35 mouse cellular contexts compared by ENCODE assay signal in genomic region chr10:46999701-47000100, GRCm38 (mm10).
"Had no signal": no experiment of that assay in that cellular context is flagged by ENCODE, and none has a peak within 500 bp of the region (broad histone marks: within the 10 kb centered on the region; RNA-seq: fewer than 3 reads in every experiment).

No protein-coding gene starts in this region.

- H3K9me3 ChIP-seq: heart, embryonic 13.5 days; heart, embryonic 15.5 days; hindbrain, embryonic 10.5 days; hindbrain, embryonic 12.5 days; hindbrain, embryonic 13.5 days; hindbrain, embryonic 15.5 days; intestine, embryonic 15.5 days; kidney, embryonic 15.5 days had no signal

- H3K4me3 ChIP-seq: heart, embryonic 12.5 days; heart, embryonic 13.5 days; heart, embryonic 15.5 days; hindbrain, embryonic 10.5 days; hindbrain, embryonic 12.5 days; hindbrain, embryonic 13.5 days; hindbrain, embryonic 15.5 days; intestine, embryonic 15.5 days; kidney, embryonic 15.5 days; layer of hippocampus, adult 2 months; left cerebral cortex, adult 2 months had no signal

- H3K27me3 ChIP-seq: heart, embryonic 12.5 days; heart, embryonic 13.5 days; heart, embryonic 15.5 days; hindbrain, embryonic 12.5 days; hindbrain, embryonic 13.5 days; hindbrain, embryonic 15.5 days; intestine, embryonic 15.5 days; kidney, embryonic 15.5 days had no signal

- H3K9ac ChIP-seq: heart, embryonic 12.5 days; heart, embryonic 13.5 days; heart, embryonic 15.5 days; hindbrain, embryonic 12.5 days; hindbrain, embryonic 13.5 days; hindbrain, embryonic 14.5 days; hindbrain, embryonic 15.5 days; intestine, embryonic 15.5 days; kidney, embryonic 15.5 days had no signal

- H3K27ac ChIP-seq: heart, embryonic 13.5 days; heart, embryonic 15.5 days; hindbrain, embryonic 10.5 days; hindbrain, embryonic 12.5 days; hindbrain, embryonic 13.5 days; hindbrain, embryonic 14.5 days; hindbrain, embryonic 15.5 days; hindbrain, postnatal 0 days; intestine, embryonic 15.5 days; kidney, embryonic 15.5 days; kidney, postnatal 0 days; layer of hippocampus, adult 2 months; left cerebral cortex, adult 2 months had no signal

- H3K4me2 ChIP-seq: heart, embryonic 11.5 days; heart, embryonic 12.5 days; heart, embryonic 13.5 days; heart, embryonic 15.5 days; hindbrain, embryonic 12.5 days; hindbrain, embryonic 13.5 days; hindbrain, embryonic 14.5 days; hindbrain, embryonic 15.5 days; intestine, embryonic 15.5 days; kidney, embryonic 15.5 days had no signal

- DNase-seq: heart, postnatal 10 days; heart, postnatal 14 days; heart, postnatal 36 days; heart, postnatal 4 days; kidney, adult 11 months; kidney, adult 18-20 months; kidney, adult 2 months; kidney, adult 8-10 months; kidney, adult 9 months; kidney, postnatal 10 days; kidney, postnatal 14 days; kidney, postnatal 25 days; kidney, postnatal 36 days; kidney, postnatal 4 days; layer of hippocampus, adult 9-11 months; layer of hippocampus, postnatal 36 days had no signal

- H3K36me3 ChIP-seq: heart, embryonic 12.5 days; heart, embryonic 13.5 days; heart, embryonic 15.5 days; hindbrain, embryonic 10.5 days; hindbrain, embryonic 12.5 days; hindbrain, embryonic 13.5 days; hindbrain, embryonic 15.5 days; intestine, embryonic 15.5 days; kidney, embryonic 15.5 days had no signal

- H3K4me1 ChIP-seq: heart, embryonic 12.5 days; heart, embryonic 13.5 days; heart, embryonic 15.5 days; hindbrain, embryonic 10.5 days; hindbrain, embryonic 12.5 days; hindbrain, embryonic 13.5 days; hindbrain, embryonic 15.5 days; intestine, embryonic 15.5 days; kidney, embryonic 15.5 days had no signal

- ATAC-seq: hindbrain, embryonic 16.5 days; hindbrain, postnatal 0 days; inflammation-experienced regulatory T-cells, adult 6 months; intestine, embryonic 15.5 days; intestine, embryonic 16.5 days; intestine, postnatal 0 days had no signal
